Mouse (Mus musculus): ENCODE measurements around the gene Ift46. TPM values are rescaled to one million over a fixed set of nuclear protein-coding genes. Genes with fewer than 3 reads are reported as not detected.

Gene Ift46
- total and polyA plus RNA-seq, 3 experiments, result 30.2 to 51.9 TPM; not detected in 1

GRCm38 (mm10) chr9:44772750-44773651, 5.3 kb downstream of the Ift46 start:
- peaks cover 2% of the 10 kb centered on the region; the same call in 1 of the 2 replicates for H3K79me2 ChIP-seq (ENCODE audit: control insufficient read depth, insufficient read depth, low read length, poor library complexity)
- no peaks in the 10 kb centered on the region for H3K27me3 ChIP-seq (ENCODE audit: control insufficient read depth in 1 of 2, insufficient read depth in 2 of 2, low read length in 2 of 2)
- no peaks in the 10 kb centered on the region for H3K9me3 ChIP-seq (replicated peaks; ENCODE audit: insufficient read depth, low read length)
- peaks cover 0 to 8% of the 10 kb centered on the region in 2 experiments; a peak in 1 of 4 replicates for H3K4me1 ChIP-seq (ENCODE audit: control insufficient read depth in 1 of 2, insufficient read depth in 2 of 2, low read length in 2 of 2)
- peaks cover 0 to 9% of the 10 kb centered on the region in 2 experiments; a peak in 2 of 4 replicates for H3K36me3 ChIP-seq (ENCODE audit: control insufficient read depth in 1 of 2, insufficient read depth in 2 of 2, low read length in 2 of 2)
- peak overlapping the region; percentile 98 for H3K27ac ChIP-seq (ENCODE audit: control insufficient read depth, low read depth, low read length)
- peak overlapping the region; percentile 68 for H3K9ac ChIP-seq (ENCODE audit: control insufficient read depth, low read depth, low read length, poor library complexity, severe bottlenecking)
- H3K4me3 ChIP-seq (ENCODE audit: control insufficient read depth in 1 of 2, insufficient read depth in 1 of 2, low read depth in 2 of 2, low read length in 2 of 2), result peak overlapping the region; percentile 56 to 92
- TF ChIP-seq MYC (IDR thresholded peaks at IDR 0.05; ENCODE audit: low read depth, low read length), result peak; percentile 77
- peak; percentile 79 for TF ChIP-seq ETS1 (IDR thresholded peaks at IDR 0.05; ENCODE audit: low read depth, low read length)
- peak; percentile 67 for TF ChIP-seq RCOR1 (IDR thresholded peaks at IDR 0.05; ENCODE audit: low read depth, low read length)
- peak; percentile 84 for TF ChIP-seq MXI1 (IDR thresholded peaks at IDR 0.05; ENCODE audit: low read depth, low read length)
- peak; percentile 75 for TF ChIP-seq TCF12 (IDR thresholded peaks at IDR 0.05; ENCODE audit: low read depth, low read length)
- no peak for TF ChIP-seq TAL1 (IDR thresholded peaks at IDR 0.05; ENCODE audit: low read length)
- peak; percentile 74 for TF ChIP-seq MAX (IDR thresholded peaks at IDR 0.05; ENCODE audit: low read length)
- TF ChIP-seq CTCF (IDR thresholded peaks at IDR 0.05 in 2 of 3, conservative IDR thresholded peaks at IDR 0.05 in 1 of 3; ENCODE audit: control insufficient read depth in 1 of 3, insufficient read depth in 1 of 3, low read depth in 2 of 3, low read length in 3 of 3, poor library complexity in 1 of 3, severe bottlenecking in 1 of 3), result peak; percentile 71 to 90 (median 88)
- peak; percentile 93 for TF ChIP-seq CHD2 (IDR thresholded peaks at IDR 0.05; ENCODE audit: low read length)
- no peak for TF ChIP-seq POLR2AphosphoS2 (IDR thresholded peaks at IDR 0.05; ENCODE audit: low read length)
- TF ChIP-seq UBTF (IDR thresholded peaks at IDR 0.05; ENCODE audit: borderline replicate concordance, insufficient read depth, low read depth, low read length), result no peak
- TF ChIP-seq GABPA (IDR thresholded peaks at IDR 0.05; ENCODE audit: low read depth, low read length), result peak; percentile 87; the same call in 1 of the 2 replicates
- peak; percentile 38 for TF ChIP-seq SMC3 (IDR thresholded peaks at IDR 0.05; ENCODE audit: low read depth, low read length)
- TF ChIP-seq NRF1 (IDR thresholded peaks at IDR 0.05; ENCODE audit: insufficient read depth, low read depth, low read length, poor library complexity, severe bottlenecking), result peak; percentile 52; the same call in 1 of the 2 replicates
- peak in 1 of 2 experiments; percentile 62; a peak in 3 of 4 replicates for TF ChIP-seq EP300 (IDR thresholded peaks at IDR 0.05; ENCODE audit: low read depth in 1 of 2, low read length in 2 of 2)
- TF ChIP-seq KAT2A (conservative IDR thresholded peaks at IDR 0.05; ENCODE audit: low read depth, low read length), result no peak; the same call in 1 of the 2 replicates
- no peak for TF ChIP-seq ZC3H11A (IDR thresholded peaks at IDR 0.05; ENCODE audit: low read depth, low read length)
- TF ChIP-seq MEF2A (IDR thresholded peaks at IDR 0.05; ENCODE audit: extremely low read depth, insufficient replicate concordance, low read depth, low read length, poor library complexity, severe bottlenecking), result 0 out of 2 replicates have a peak, but pooled peaks have one; percentile 60
- TF ChIP-seq SIN3A (IDR thresholded peaks at IDR 0.05; ENCODE audit: low read length), result peak; percentile 94
- TF ChIP-seq TBP (IDR thresholded peaks at IDR 0.05; ENCODE audit: low read depth, low read length), result peak; percentile 90
- no peak; the same call in 1 of the 2 replicates for TF ChIP-seq BHLHE40 (IDR thresholded peaks at IDR 0.05; ENCODE audit: borderline replicate concordance, low read depth, low read length)
- no peak for TF ChIP-seq ZNF384 (IDR thresholded peaks at IDR 0.05; ENCODE audit: low read depth, low read length)
- TF ChIP-seq NELFE (IDR thresholded peaks at IDR 0.05; ENCODE audit: low read depth, low read length), result peak; percentile 64
- TF ChIP-seq MAZ (IDR thresholded peaks at IDR 0.05; ENCODE audit: low read depth, low read length), result peak; percentile 98
- TF ChIP-seq HCFC1 (IDR thresholded peaks at IDR 0.05; ENCODE audit: low read depth, low read length), result peak; percentile 97
- 0 out of 2 replicates have a peak, but pooled peaks have one; percentile 40 for TF ChIP-seq CHD1 (IDR thresholded peaks at IDR 0.05; ENCODE audit: low read depth, low read length)
- peak; percentile 25 for TF ChIP-seq RAD21 (IDR thresholded peaks at IDR 0.05; ENCODE audit: low read depth, low read length)
- TF ChIP-seq USF1 (IDR thresholded peaks at IDR 0.05; ENCODE audit: low read depth, low read length), result 0 out of 2 replicates have a peak, but pooled peaks have one; percentile 26
- TF ChIP-seq JUND (IDR thresholded peaks at IDR 0.05; ENCODE audit: low read depth, low read length), result no peak; the same call in 1 of the 2 replicates
- peak; percentile 94 for TF ChIP-seq ELF1 (IDR thresholded peaks at IDR 0.05; ENCODE audit: low read depth, low read length)
- TF ChIP-seq POLR2AphosphoS5 (IDR thresholded peaks at IDR 0.05; ENCODE audit: borderline replicate concordance, low read depth, low read length), result no peak
- peak; percentile 0; the same call in 1 of the 2 replicates for TF ChIP-seq GATA1 (IDR thresholded peaks at IDR 0.05; ENCODE audit: low read depth, low read length)
- peak; percentile 98 for DNase-seq (ENCODE audit: low read depth, low spot score)
